Comparison of ENCODE assay signal across 20 mouse cellular contexts in the genomic region with DNA sequence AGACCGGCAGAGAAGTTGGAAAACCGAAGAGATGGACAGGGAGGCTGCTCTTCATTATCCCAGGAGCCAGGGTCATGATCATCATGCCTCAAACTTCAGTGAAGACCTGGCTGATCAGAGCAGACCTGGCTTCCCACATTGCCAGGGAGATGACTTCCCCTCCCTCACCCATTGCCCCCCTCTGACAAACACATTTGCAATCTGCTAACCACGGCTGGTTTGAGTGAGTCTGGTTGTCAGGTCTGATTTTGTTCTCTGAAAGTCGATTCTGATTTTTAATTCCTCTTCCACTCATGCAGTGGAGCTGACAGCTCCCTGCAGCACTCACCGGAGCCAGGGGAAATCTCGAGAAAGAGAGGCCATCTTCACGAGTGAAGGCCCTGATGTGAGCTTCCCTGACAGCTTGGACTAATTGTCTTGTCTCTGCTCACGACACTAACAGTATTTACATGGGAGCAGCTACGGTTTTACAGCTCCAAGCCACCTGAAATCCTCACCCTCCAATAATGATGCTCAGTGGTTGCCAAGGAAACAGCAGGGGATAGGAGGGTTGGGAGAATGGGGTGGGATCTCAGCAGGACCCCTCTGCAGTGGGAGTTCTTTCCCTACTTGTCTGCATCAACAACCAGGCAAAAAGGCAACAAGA.
DNase-seq lines count a peak whose midpoint lies in the region; ATAC-seq and TF ChIP-seq lines count a peak whose summit lies in the region.
"Had no signal": no experiment of that assay in that cellular context is flagged by ENCODE, and none has a peak within 500 bp of the region (broad histone marks: within the 10 kb centered on the region; RNA-seq: fewer than 3 reads in every experiment).

No protein-coding gene starts in this region.

- no peak for DNase-seq in layer of hippocampus, adult 2 months (ENCODE audit: low spot score in 2 of 2)
- DNase-seq in layer of hippocampus, postnatal 14 days (ENCODE audit: low spot score in 2 of 2), result no peak
- peak; percentile 56 for DNase-seq in forebrain, embryonic 14.5 days (ENCODE audit: low spot score)
- peak; percentile 73 for DNase-seq in hindbrain, postnatal 0 days (ENCODE audit: low spot score)
- peak; percentile 86 for DNase-seq in retina, postnatal 1 day
- no peak for DNase-seq in heart, postnatal 25 days (ENCODE audit: low spot score)
- no peak for DNase-seq in right cerebral cortex, postnatal 36 days (ENCODE audit: low spot score in 2 of 2)
- DNase-seq: adrenal gland, postnatal 14 days; B cell, adult 2 months; cerebellum, adult 2 months; heart, adult 18-20 months; kidney, adult 18-20 months; kidney, postnatal 14 days; right cerebral cortex, postnatal 25 days; thymus, postnatal 36 days had no signal

- WGBS in forebrain, embryonic 14.5 days, result 36% methylated on average over 9 of the region's 9 CpGs
- 20% methylated on average over 9 of the region's 9 CpGs for WGBS in hindbrain, postnatal 0 days

- peaks cover 7% of the 10 kb centered on the region for H3K4me1 ChIP-seq in forebrain, embryonic 14.5 days (ENCODE audit: control insufficient read depth, insufficient read depth, low read length)
- peaks cover 18% of the 10 kb centered on the region for H3K4me1 ChIP-seq in hindbrain, postnatal 0 days (ENCODE audit: insufficient read depth, low read length)
- H3K4me1 ChIP-seq: embryonic facial prominence, embryonic 13.5 days; limb, embryonic 13.5 days had no signal

- intact Hi-C loops in heart, postnatal 25 days (cut with DNase I), result no loop called here

- no peak overlapping the region for H3K4me3 ChIP-seq in layer of hippocampus, adult 2 months
- H3K4me3 ChIP-seq in forebrain, embryonic 14.5 days (ENCODE audit: low read depth, low read length), result no peak overlapping the region
- H3K4me3 ChIP-seq in hindbrain, postnatal 0 days (ENCODE audit: low read length), result no peak overlapping the region
- H3K4me3 ChIP-seq: embryonic facial prominence, embryonic 13.5 days; heart, embryonic 15.5 days; limb, embryonic 13.5 days had no signal

- no peaks in the 10 kb centered on the region for H3K36me3 ChIP-seq in forebrain, embryonic 14.5 days (ENCODE audit: control insufficient read depth, insufficient read depth, low read length)
- H3K36me3 ChIP-seq in hindbrain, postnatal 0 days (ENCODE audit: insufficient read depth, low read length), result no peaks in the 10 kb centered on the region
- H3K36me3 ChIP-seq: embryonic facial prominence, embryonic 13.5 days; heart, embryonic 15.5 days; limb, embryonic 13.5 days had no signal

- no peaks in the 10 kb centered on the region for H3K9me3 ChIP-seq in forebrain, embryonic 14.5 days (replicated peaks; ENCODE audit: control insufficient read depth, low read length)
- no peaks in the 10 kb centered on the region for H3K9me3 ChIP-seq in hindbrain, postnatal 0 days (ENCODE audit: low read length)
- H3K9me3 ChIP-seq: embryonic facial prominence, embryonic 13.5 days; limb, embryonic 13.5 days had no signal

- H3K27ac ChIP-seq in layer of hippocampus, adult 2 months, result peak overlapping the region; percentile 81
- H3K27ac ChIP-seq in forebrain, embryonic 14.5 days (ENCODE audit: low read depth, low read length), result peak overlapping the region; percentile 31
- peak overlapping the region; percentile 76 for H3K27ac ChIP-seq in hindbrain, postnatal 0 days
- H3K27ac ChIP-seq: embryonic facial prominence, embryonic 13.5 days; heart, embryonic 15.5 days; limb, embryonic 13.5 days; liver, embryonic 14.5 days; stomach, postnatal 0 days had no signal

- no peaks in the 10 kb centered on the region for H3K27me3 ChIP-seq in forebrain, embryonic 14.5 days (replicated peaks; ENCODE audit: control insufficient read depth, insufficient read depth, low read length)
- no peaks in the 10 kb centered on the region for H3K27me3 ChIP-seq in hindbrain, postnatal 0 days (ENCODE audit: insufficient read depth, low read length)
- H3K27me3 ChIP-seq: embryonic facial prominence, embryonic 13.5 days; heart, embryonic 15.5 days; limb, embryonic 13.5 days had no signal

- ATAC-seq in forebrain, embryonic 14.5 days, result no peak
- ATAC-seq in hindbrain, postnatal 0 days, result peak; percentile 70

- TF ChIP-seq CTCF in layer of hippocampus, adult 2 months (conservative IDR thresholded peaks at IDR 0.05), result no peak
- no peak for TF ChIP-seq CTCF in hindbrain, postnatal 0 days (IDR thresholded peaks at IDR 0.05; ENCODE audit: low read depth)

- no peak overlapping the region for H3K4me2 ChIP-seq in forebrain, embryonic 14.5 days (ENCODE audit: low read length)
- no peak overlapping the region for H3K4me2 ChIP-seq in hindbrain, postnatal 0 days (ENCODE audit: low read depth, low read length)
- H3K4me2 ChIP-seq: embryonic facial prominence, embryonic 13.5 days; heart, embryonic 15.5 days; limb, embryonic 13.5 days had no signal

- no peak overlapping the region for H3K9ac ChIP-seq in forebrain, embryonic 14.5 days (ENCODE audit: low read length)
- no peak overlapping the region for H3K9ac ChIP-seq in hindbrain, postnatal 0 days (replicated peaks; ENCODE audit: low read length)
- H3K9ac ChIP-seq: embryonic facial prominence, embryonic 13.5 days; heart, embryonic 15.5 days; limb, embryonic 13.5 days; liver, embryonic 14.5 days had no signal

Comparison
In these comparisons a context has a peak if more than half of its experiments do, and no peak if none do; other contexts are left out.
1. DNase-seq: peak in forebrain, embryonic 14.5 days (single experiment), hindbrain, postnatal 0 days (single experiment) and retina, postnatal 1 day (single experiment); none in layer of hippocampus, adult 2 months (0 of 2), layer of hippocampus, postnatal 14 days (0 of 2), heart, postnatal 25 days (single experiment) and right cerebral cortex, postnatal 36 days (0 of 2).
2. H3K27ac ChIP-seq: peak in every context shown above with its lines; median percentile 81 in layer of hippocampus, adult 2 months; 76 in hindbrain, postnatal 0 days; 31 in forebrain, embryonic 14.5 days.